Mouse (Mus musculus) spleen, adult 2 months (tissue): ENCODE results near the gene Tpt1. TPM values are rescaled to one million over a fixed set of nuclear protein-coding genes. Genes with fewer than 3 reads are reported as not detected.

Source experiments
- DNase-seq, 2 experiments: peaks; one replicate each; pipeline versions ENCODE4 v3.0.0 to v3.0.0-alpha.2; 2012 to 2021; ENCODE audit warnings: low spot score in 2 of 2, low read depth in 1 of 2
- H3K27ac ChIP-seq: fragments of 200-500 bp; 2 replicates; pipeline ENCODE4 v1.5.1; 2012; ENCODE audit warnings: low read length, inconsistent platforms; ENCODE audit not compliant: insufficient read depth
- H3K27me3 ChIP-seq: fragments of 200-500 bp; 2 replicates; pipeline ENCODE4 v1.6.1; 2012; ENCODE audit warnings: mild to moderate bottlenecking, moderate library complexity, low read length, inconsistent platforms; ENCODE audit not compliant: control insufficient read depth, insufficient read depth
- H3K36me3 ChIP-seq: fragments of 200-500 bp; 2 replicates; pipeline ENCODE4 v1.6.1; 2012; ENCODE audit warnings: mild to moderate bottlenecking, low read length, inconsistent platforms; ENCODE audit not compliant: control insufficient read depth, insufficient read depth
- H3K4me1 ChIP-seq: fragments of 200-500 bp; 2 replicates; pipeline ENCODE4 v1.6.1; 2011; ENCODE audit warnings: inconsistent platforms; ENCODE audit not compliant: control insufficient read depth, insufficient read depth, insufficient read length
- H3K4me3 ChIP-seq: fragments of 200-500 bp; 2 replicates; pipeline ENCODE4 v1.5.1; 2011; ENCODE audit warnings: mild to moderate bottlenecking, inconsistent platforms; ENCODE audit not compliant: insufficient read depth, insufficient read length; ENCODE audit errors: extremely low read depth
- CTCF ChIP-seq: fragments of 200-500 bp; IDR thresholded peaks from 2 replicates; pipeline ENCODE4 v1.5.1; 2011; ENCODE audit warnings: mild to moderate bottlenecking, inconsistent platforms; ENCODE audit not compliant: insufficient read depth, insufficient read length, insufficient replicate concordance; ENCODE audit errors: extremely low read depth
- POLR2A ChIP-seq: fragments of 200-500 bp; IDR thresholded peaks from 2 replicates; pipeline ENCODE4 v1.6.1; 2011; ENCODE audit warnings: low read depth, low read length, inconsistent platforms
- WGBS: fragments of 180-500 bp; shearing (Covaris S2); methylation state at CpG from one replicate; pipeline ENCODE4 v1.1.7; 2018; 5-methylcytosine and 5-hydroxymethylcytosine counted together
- polyA plus RNA-seq: library from polyadenylated mRNA; depleted of rRNA; stranded (reverse); fragments of >200 nt; gene quantifications from 2 replicates; pipeline ENCODE4 v1.2.3, GENCODE M21; 2012; rRNA removed

The Tpt1 gene
- polyA plus RNA-seq, result 2,392 and 2,473 TPM in 2 replicates

DNA sequence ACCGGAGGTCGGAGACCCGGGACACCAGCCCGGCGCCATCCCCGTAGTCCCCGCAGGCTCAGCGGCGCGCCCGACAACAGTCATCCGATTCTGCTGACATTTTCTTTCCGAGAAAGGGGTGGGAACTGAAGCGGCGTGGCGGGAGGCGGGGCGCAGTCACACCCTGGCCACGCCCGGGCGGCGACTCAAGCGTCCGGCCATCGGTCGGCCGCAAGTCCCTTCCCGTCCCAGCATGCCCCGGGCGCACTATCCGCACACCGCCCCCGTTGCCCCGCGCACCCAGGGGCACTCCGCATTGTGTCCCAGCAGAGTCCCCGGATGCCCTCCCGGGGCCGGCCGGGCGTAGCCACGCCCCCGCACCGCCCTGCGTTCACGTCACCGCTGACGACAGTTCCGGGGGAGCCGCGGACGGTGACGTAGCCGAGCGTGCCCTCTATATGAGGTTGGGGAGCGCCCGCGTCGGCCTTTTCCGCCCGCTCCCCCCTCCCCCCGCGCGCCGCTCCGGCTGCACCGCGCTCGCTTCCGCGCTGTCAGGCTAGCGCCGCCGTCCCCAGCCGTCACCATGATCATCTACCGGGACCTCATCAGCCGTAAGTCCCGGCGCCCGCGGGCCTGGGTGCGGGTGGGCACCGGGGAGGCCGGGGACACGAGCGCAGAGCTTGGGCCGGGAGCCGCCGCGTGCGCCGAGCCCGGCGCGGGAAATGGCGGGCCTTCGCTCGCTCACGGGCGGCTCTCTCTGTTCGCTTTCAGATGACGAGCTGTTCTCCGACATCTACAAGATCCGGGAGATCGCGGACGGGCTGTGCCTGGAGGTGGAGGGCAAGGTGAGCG lies at the start of gene Tpt1:
Gene Tpt1, plus strand, starts transcription at position 227 of the 831 bp plus-strand sequence.
- Histone ChIP-seq H3K4me1 (no peaks in the 10 kb centered on the region), H3K4me3 (peak within 1 kb of the TSS; percentile 97), H3K27me3 (no peaks in the 10 kb centered on the region), H3K36me3 (peaks cover 20% of the 10 kb centered on the region), H3K27ac (peak within 1 kb of the TSS; percentile 98)
- peak; percentile 84 for TF ChIP-seq POLR2A
- no peak for TF ChIP-seq CTCF
- peak; percentile 94 to 97 for DNase-seq
- WGBS, result under 1% methylated on average over 107 of the region's 108 CpGs

DNA sequence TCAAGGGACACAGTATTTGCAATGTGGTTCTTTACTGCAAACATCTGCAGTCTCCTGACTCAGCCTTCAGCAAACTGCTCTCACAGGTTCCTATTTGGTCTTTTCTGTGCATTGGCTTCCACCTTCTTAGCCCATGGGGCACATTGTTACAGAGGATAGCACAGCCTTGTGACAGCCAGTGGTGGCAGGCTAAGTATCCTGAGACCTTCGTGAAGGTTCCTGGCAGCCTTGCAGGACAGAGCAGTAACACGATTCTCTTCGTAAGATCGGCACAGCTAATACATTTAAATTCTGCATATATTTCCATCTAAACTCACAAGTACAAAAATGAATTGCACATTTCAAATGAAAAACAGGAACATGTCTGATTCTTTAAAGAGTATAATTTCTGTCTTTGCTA lies 49.0 kb upstream of the Tpt1 start:
- H3K36me3 ChIP-seq, result no peaks in the 10 kb centered on the region
- 86% methylated on average over 4 of the region's 4 CpGs for WGBS
- no peaks in the 10 kb centered on the region for H3K27me3 ChIP-seq
- no peaks in the 10 kb centered on the region for H3K4me1 ChIP-seq
- DNase-seq, result no peak
- H3K27ac ChIP-seq, result no peak overlapping the region
- TF ChIP-seq POLR2A, result no peak
- no peak for TF ChIP-seq CTCF
- no peak overlapping the region for H3K4me3 ChIP-seq

DNA sequence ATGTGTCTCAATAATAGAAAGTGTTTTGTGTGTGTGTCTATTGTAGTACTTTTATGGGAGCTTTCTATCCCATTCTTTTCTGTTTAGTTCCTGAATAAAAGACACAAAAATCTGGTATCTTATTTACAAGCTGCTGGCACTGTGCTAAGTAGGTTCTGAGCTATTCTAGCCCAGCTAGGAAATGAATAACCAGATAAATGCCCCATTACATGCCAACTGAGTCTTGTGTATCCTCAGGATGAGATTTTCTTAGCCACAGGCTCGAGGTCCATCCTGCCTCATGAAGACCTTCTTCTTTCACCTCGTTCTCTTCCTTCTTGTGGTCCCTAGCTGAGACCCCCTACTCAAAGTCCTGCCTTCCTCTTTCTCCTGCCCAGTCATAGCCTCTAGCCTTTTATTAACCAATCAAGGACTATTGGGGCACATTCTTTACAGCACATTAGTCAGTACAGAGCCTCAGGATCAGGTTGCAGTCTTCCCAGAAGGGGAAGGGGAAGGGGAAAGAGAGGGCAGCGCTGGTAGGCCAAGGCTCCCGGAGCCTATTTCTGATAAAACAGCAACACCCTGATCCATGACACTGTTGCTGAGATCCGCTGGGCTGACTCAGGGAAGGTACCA lies 47.0 kb upstream of the Tpt1 start:
- WGBS, result 74% methylated on average over 5 of the region's 5 CpGs
- TF ChIP-seq POLR2A (no peak), CTCF (no peak)
- Histone ChIP-seq H3K4me1 (no peaks in the 10 kb centered on the region), H3K4me3 (no peak overlapping the region), H3K27me3 (no peaks in the 10 kb centered on the region; the same call in 1 of the 2 replicates), H3K27ac (no peak overlapping the region), H3K36me3 (no peaks in the 10 kb centered on the region)
- DNase-seq, result no peak

DNA sequence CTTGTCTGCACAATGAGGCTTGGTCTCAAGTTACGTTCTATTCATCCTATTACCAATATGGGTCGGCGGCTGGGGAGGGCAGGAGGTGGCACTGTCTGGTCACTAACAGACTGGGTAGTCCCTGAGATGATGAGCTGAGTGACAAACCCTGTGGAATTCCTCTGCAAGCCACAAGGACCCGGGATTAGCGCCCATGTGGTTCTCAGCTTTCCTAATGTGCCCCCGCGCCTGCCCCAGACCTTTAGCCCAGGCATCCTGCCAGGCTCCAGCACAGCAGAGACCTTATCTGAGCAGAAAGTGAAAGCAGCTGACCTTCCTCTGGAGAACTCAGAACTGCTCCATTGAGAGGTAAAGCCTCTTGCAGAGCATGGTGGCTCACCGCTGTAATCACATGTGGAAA lies 37.1 kb upstream of the Tpt1 start:
- Histone ChIP-seq H3K36me3 (no peaks in the 10 kb centered on the region), H3K27ac (no peak overlapping the region; the same call in 1 of the 2 replicates), H3K4me3 (no peak overlapping the region), H3K4me1 (no peaks in the 10 kb centered on the region), H3K27me3 (no peaks in the 10 kb centered on the region)
- no peak for DNase-seq
- 66% methylated on average over 8 of the region's 8 CpGs for WGBS
- TF ChIP-seq POLR2A (no peak), CTCF (no peak)

DNA sequence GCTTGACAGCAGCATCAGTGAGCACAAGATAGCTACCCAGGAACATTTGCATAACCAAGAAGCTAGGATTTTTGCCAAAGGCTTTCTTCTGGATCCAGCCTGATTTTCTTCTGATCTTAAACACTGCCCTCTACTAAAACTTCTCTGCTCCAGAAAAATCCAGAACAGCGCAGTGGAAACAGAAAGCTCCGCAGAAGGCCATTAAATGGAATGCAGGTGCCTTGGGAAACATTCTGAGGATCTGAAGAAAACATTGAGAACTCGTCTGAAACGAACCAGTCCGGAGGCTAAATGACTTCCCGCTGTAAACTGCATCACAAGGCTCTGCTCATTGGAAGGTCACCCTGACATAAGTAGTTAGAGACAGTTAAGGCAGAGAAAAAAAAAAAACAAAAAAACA lies 35.0 kb upstream of the Tpt1 start:
- Histone ChIP-seq H3K4me1 (no peaks in the 10 kb centered on the region), H3K27me3 (no peaks in the 10 kb centered on the region; the same call in 1 of the 2 replicates), H3K4me3 (no peak overlapping the region), H3K36me3 (no peaks in the 10 kb centered on the region), H3K27ac (no peak overlapping the region)
- 90% methylated on average over 6 of the region's 6 CpGs for WGBS
- no peak for TF ChIP-seq POLR2A
- no peak for TF ChIP-seq CTCF
- no peak for DNase-seq

DNA sequence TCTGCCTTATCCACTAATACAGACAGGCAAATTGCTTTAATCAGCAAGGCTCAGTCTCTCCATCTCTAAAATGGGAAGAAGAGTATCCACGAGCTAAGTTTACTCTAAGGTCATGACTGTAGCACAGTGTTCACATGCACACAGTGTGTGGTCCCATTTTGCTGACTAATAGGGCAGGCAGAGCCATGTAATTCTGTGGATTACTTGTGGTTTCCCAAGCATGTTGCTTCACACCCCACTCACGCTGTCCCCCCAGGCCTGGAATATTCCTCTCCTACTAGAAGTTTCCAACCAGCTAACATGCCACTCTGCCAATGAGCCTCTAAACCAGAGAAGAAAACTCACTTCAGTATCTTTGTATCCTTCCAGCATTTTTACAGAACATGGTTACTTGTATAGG lies 26.4 kb upstream of the Tpt1 start:
- no peak overlapping the region for H3K4me3 ChIP-seq
- no peaks in the 10 kb centered on the region for H3K36me3 ChIP-seq
- no peak for TF ChIP-seq POLR2A
- TF ChIP-seq CTCF, result no peak
- DNase-seq, result no peak
- WGBS, result 79% methylated on average over 2 of the region's 2 CpGs
- no peaks in the 10 kb centered on the region for H3K4me1 ChIP-seq
- no peak overlapping the region for H3K27ac ChIP-seq
- no peaks in the 10 kb centered on the region; the same call in 1 of the 2 replicates for H3K27me3 ChIP-seq

DNA sequence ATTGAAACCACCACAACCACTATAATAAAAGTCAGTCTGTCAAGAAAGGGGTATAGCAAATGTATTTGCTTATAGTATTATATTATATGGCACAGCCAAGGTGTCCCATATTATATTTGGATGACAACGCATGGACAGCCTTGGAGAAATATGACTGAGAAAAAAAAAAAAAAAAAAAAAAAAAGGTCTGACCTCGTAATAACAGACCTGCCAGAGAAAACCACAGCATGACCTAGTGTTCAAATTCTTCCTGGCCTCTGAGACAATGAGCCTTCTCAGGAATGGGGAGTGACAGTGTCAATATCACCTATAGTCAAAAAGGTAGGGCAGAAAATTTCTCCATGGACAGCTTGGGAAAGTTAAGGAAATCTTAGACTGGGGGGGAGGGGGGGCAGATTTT lies 25.6 kb upstream of the Tpt1 start:
- no peaks in the 10 kb centered on the region; the same call in 1 of the 2 replicates for H3K27me3 ChIP-seq
- no peaks in the 10 kb centered on the region for H3K36me3 ChIP-seq
- no peak overlapping the region for H3K4me3 ChIP-seq
- DNase-seq, result no peak
- no peaks in the 10 kb centered on the region for H3K4me1 ChIP-seq
- 68% methylated on average over 2 of the region's 2 CpGs for WGBS
- TF ChIP-seq CTCF (no peak), POLR2A (no peak)
- H3K27ac ChIP-seq, result no peak overlapping the region
